Mouse (Mus musculus) embryonic facial prominence, embryonic 15.5 days (tissue): ENCODE measurements at regions not wholly inside any gene's neighbourhood (a gene's known extent, or its start where the extent isn't known, plus 50 kb on each side); places are given as distances from the start of the nearest gene placed in this dataset.
A peak's percentile ranks its signal among the peaks of the same experiment; 100 is the strongest.

ENCODE experiments used
- ATAC-seq: fragments of 200-750 bp; cut with Nextera tagmentation; 2 replicates; pipeline ENCODE4 v1.8.0; 2017; ENCODE audit warnings: low read depth, moderate TSS enrichment; ENCODE audit not compliant: insufficient number of reproducible peaks, low FRiP score, low TSS enrichment
- H3K27ac ChIP-seq: fragments of 300-500 bp; sonication (generic); replicated peaks from 2 replicates; pipeline ENCODE4 v1.5.1; 2015; ENCODE audit warnings: mild to moderate bottlenecking, inconsistent platforms
- H3K27me3 ChIP-seq: fragments of 300-500 bp; sonication (generic); 2 replicates; pipeline ENCODE4 v1.6.1; 2015; ENCODE audit warnings: inconsistent platforms
- H3K36me3 ChIP-seq: fragments of 300-500 bp; sonication (generic); 2 replicates; pipeline ENCODE4 v1.6.1; 2015; ENCODE audit warnings: mild to moderate bottlenecking, inconsistent platforms
- H3K4me1 ChIP-seq: fragments of 300-500 bp; sonication (generic); 2 replicates; pipeline ENCODE4 v1.6.1; 2015; ENCODE audit warnings: inconsistent platforms
- H3K4me2 ChIP-seq: fragments of 300-500 bp; sonication (generic); replicated peaks from 2 replicates; pipeline ENCODE4 v1.6.1; 2015; ENCODE audit warnings: mild to moderate bottlenecking, inconsistent platforms
- H3K4me3 ChIP-seq: fragments of 300-500 bp; sonication (generic); replicated peaks from 2 replicates; pipeline ENCODE4 v1.5.1; 2015; ENCODE audit warnings: mild to moderate bottlenecking, inconsistent platforms
- H3K9ac ChIP-seq: fragments of 300-500 bp; sonication (generic); 2 replicates; pipeline ENCODE4 v1.6.1; 2015; ENCODE audit warnings: inconsistent platforms
- H3K9me3 ChIP-seq: fragments of 300-500 bp; sonication (generic); replicated peaks from 2 replicates; pipeline ENCODE4 v1.6.1; 2016; ENCODE audit warnings: inconsistent platforms
- WGBS: fragments of 180-500 bp; shearing (Covaris S2); methylation state at CpG from one replicate; pipeline ENCODE4 v1.1.7; 2015; 5-methylcytosine and 5-hydroxymethylcytosine counted together

- no peaks in the 10 kb centered on the region for H3K4me1 ChIP-seq
- H3K9ac ChIP-seq, result no peak overlapping the region
- no peak for ATAC-seq
- H3K27me3 ChIP-seq, result no peaks in the 10 kb centered on the region
- no peak overlapping the region for H3K4me3 ChIP-seq
- no peak overlapping the region for H3K27ac ChIP-seq
- WGBS, result 56% methylated on average over 1 of the region's 1 CpGs
- H3K36me3 ChIP-seq, result no peaks in the 10 kb centered on the region
- H3K9me3 ChIP-seq, result no peaks in the 10 kb centered on the region
- no peak overlapping the region for H3K4me2 ChIP-seq
Measured at GRCm38 (mm10) chr17:84018817-84019216, 168.9 kb downstream of the Zfp36l2 start.

- no peak for ATAC-seq
- no peaks in the 10 kb centered on the region for H3K27me3 ChIP-seq
- no peaks in the 10 kb centered on the region for H3K36me3 ChIP-seq
- H3K27ac ChIP-seq, result no peak overlapping the region
- H3K9ac ChIP-seq, result no peak overlapping the region
- H3K4me2 ChIP-seq, result no peak overlapping the region
- no peak overlapping the region for H3K4me3 ChIP-seq
- no peaks in the 10 kb centered on the region for H3K9me3 ChIP-seq
- no peaks in the 10 kb centered on the region for H3K4me1 ChIP-seq
- WGBS, result 67% methylated on average over 4 of the region's 4 CpGs
Measured at GRCm38 (mm10) chr17:84017891-84018290, 169.9 kb downstream of the Zfp36l2 start.

- Histone ChIP-seq H3K4me1 (peaks cover 7% of the 10 kb centered on the region; the same call in 1 of the 2 replicates), H3K9me3 (no peaks in the 10 kb centered on the region), H3K4me2 (no peak overlapping the region), H3K4me3 (no peak overlapping the region), H3K36me3 (no peaks in the 10 kb centered on the region), H3K27me3 (no peaks in the 10 kb centered on the region), H3K9ac (no peak overlapping the region), H3K27ac (no peak overlapping the region)
- no peak for ATAC-seq
- 82% methylated on average over 12 of the region's 12 CpGs for WGBS
Measured at GRCm38 (mm10) chr17:84014287-84015039, 166.7 kb upstream of the Haao start.

DNA sequence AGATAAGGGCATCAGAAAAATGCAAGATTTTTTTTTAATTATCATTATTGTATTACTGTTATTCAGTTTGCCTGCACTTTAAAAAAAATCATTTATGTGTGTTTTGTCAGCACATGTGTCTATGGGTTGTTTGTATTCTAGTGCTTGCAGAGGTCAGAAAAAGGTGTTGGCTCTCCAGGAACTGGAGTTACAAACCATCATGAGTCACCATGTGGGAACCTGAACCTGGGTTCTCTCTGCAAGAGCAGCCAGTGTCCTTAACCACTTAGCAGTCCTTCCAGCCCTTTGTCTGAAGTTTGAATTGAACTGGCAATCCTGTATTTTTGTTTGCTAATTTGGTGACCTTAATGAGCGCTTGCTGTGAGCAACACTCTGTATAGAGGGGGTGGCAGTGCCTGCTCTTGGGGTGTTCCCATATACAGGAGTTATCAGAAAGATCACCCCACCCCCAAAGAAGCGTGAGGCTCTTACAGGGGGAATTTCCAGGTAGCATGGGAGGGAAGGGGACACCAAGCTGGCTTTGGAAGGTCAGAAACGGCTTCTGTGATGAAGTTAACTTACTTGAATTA is 162.8 kb upstream of the Haao start:
- no peak for ATAC-seq
- no peak overlapping the region for H3K27ac ChIP-seq
- no peak overlapping the region for H3K4me3 ChIP-seq
- H3K4me2 ChIP-seq, result no peak overlapping the region
- no peaks in the 10 kb centered on the region for H3K9me3 ChIP-seq
- 81% methylated on average over 3 of the region's 3 CpGs for WGBS
- H3K9ac ChIP-seq, result no peak overlapping the region
- H3K27me3 ChIP-seq, result no peaks in the 10 kb centered on the region
- peaks cover 15% of the 10 kb centered on the region; the same call in 1 of the 2 replicates for H3K4me1 ChIP-seq
- H3K36me3 ChIP-seq, result no peaks in the 10 kb centered on the region

GRCm38 (mm10) chr17:84009966-84010365 is 162.2 kb upstream of the Haao start:
- Histone ChIP-seq H3K27ac (no peak overlapping the region), H3K4me2 (no peak overlapping the region), H3K27me3 (no peaks in the 10 kb centered on the region), H3K36me3 (no peaks in the 10 kb centered on the region), H3K9ac (no peak overlapping the region), H3K4me3 (no peak overlapping the region), H3K4me1 (peaks cover 17% of the 10 kb centered on the region), H3K9me3 (no peaks in the 10 kb centered on the region)
- no peak for ATAC-seq
- WGBS, result 74% methylated on average over 7 of the region's 7 CpGs

- H3K4me1 ChIP-seq, result peaks cover 25% of the 10 kb centered on the region
- no peak overlapping the region for H3K4me3 ChIP-seq
- H3K27me3 ChIP-seq, result no peaks in the 10 kb centered on the region
- no peaks in the 10 kb centered on the region for H3K36me3 ChIP-seq
- H3K4me2 ChIP-seq, result no peak overlapping the region
- H3K9ac ChIP-seq, result no peak overlapping the region
- WGBS, result 54% methylated on average over 8 of the region's 8 CpGs
- no peaks in the 10 kb centered on the region for H3K9me3 ChIP-seq
- peak overlapping the region; percentile 58; the same call in 1 of the 2 replicates for H3K27ac ChIP-seq
- ATAC-seq, result 0 out of 2 replicates have a peak, but pooled peaks have one; percentile 32
Measured at GRCm38 (mm10) chr17:84009194-84009593, 161.4 kb upstream of the Haao start.

DNA sequence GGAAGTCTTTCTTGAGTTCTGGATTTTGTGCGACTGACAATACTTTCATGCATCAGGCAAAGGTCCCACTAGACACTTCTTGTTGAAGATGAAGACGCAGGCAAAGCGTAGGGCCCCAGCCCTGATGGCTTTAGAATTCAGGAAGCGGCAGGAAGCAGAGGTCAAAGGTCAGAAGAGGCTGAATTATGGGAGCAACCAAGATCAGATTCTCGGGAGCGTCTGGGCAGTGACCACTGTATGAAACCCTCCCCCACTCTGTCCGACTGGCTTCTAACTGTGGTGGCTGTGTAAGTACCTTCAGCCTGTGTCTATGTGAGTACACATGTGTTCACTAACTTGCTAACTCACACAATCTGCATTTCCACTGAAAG is 160.9 kb upstream of the Haao start:
- H3K27ac ChIP-seq, result peak overlapping the region; percentile 58; the same call in 1 of the 2 replicates
- H3K4me3 ChIP-seq, result no peak overlapping the region
- H3K27me3 ChIP-seq, result no peaks in the 10 kb centered on the region
- ATAC-seq, result no peak
- peaks cover 30% of the 10 kb centered on the region for H3K4me1 ChIP-seq
- H3K9ac ChIP-seq, result no peak overlapping the region
- WGBS, result 48% methylated on average over 7 of the region's 7 CpGs
- no peak overlapping the region for H3K4me2 ChIP-seq
- no peaks in the 10 kb centered on the region for H3K36me3 ChIP-seq
- H3K9me3 ChIP-seq, result no peaks in the 10 kb centered on the region

DNA sequence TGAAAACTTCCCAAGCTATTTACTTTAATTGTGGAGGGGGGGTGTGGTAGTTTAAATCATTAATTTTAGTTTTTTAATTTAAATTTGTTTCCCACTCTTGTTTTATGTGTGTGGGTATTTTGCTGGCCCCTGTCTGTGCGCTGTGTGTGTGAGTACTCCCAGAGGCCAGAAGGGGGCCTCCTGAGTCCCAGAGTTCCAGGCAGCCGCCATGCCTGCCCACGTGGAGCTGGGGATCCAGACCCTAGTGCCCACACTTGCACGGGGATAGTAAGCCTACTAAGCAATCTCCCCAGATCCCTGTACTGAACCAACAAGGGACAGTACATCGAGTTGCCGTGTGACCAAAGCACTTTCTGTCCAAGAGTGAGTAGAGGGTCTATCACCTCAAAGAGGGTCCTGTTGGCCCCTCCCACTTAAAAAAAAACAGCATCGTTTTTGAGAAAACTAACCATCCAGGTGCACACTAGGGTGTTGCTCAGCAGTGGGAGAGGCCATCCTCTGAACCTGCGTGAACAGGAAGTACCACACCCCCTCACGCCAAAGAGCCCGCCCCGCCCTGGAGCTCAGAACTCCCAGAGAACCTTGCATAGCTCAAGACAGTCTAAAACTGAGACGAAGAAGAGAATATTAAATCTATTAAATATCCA is 160.4 kb upstream of the Haao start:
- WGBS, result 73% methylated on average over 12 of the region's 12 CpGs
- no peak overlapping the region for H3K9ac ChIP-seq
- H3K9me3 ChIP-seq, result no peaks in the 10 kb centered on the region
- H3K4me3 ChIP-seq, result no peak overlapping the region
- H3K27ac ChIP-seq, result no peak overlapping the region
- H3K36me3 ChIP-seq, result no peaks in the 10 kb centered on the region
- H3K27me3 ChIP-seq, result no peaks in the 10 kb centered on the region
- H3K4me1 ChIP-seq, result peaks cover 34% of the 10 kb centered on the region
- no peak overlapping the region for H3K4me2 ChIP-seq
- ATAC-seq, result no peak

DNA sequence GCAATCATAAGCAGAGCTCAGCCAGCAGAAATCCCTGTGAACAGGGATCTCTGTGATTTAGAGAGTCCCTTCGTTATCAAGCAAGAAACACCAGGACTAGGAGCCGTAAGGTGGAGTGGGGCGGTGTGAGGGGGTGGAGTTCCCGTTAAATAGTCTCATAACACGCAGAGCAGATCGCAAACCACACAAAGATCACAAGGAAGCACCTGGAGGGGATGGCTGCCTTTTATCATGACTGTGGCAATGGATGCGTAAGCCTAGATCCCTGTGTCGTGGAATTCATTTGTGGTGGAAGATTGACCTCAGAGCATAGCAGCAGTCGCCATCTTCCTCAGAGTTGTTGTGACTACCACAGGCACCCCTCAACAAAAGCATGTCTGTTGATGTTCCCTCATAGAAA is 159.0 kb upstream of the Haao start:
- Histone ChIP-seq H3K36me3 (no peaks in the 10 kb centered on the region), H3K4me1 (peaks cover 42% of the 10 kb centered on the region), H3K27ac (no peak overlapping the region), H3K9ac (no peak overlapping the region; the same call in 1 of the 2 replicates), H3K27me3 (no peaks in the 10 kb centered on the region), H3K9me3 (no peaks in the 10 kb centered on the region), H3K4me3 (no peak overlapping the region), H3K4me2 (no peak overlapping the region)
- ATAC-seq, result no peak
- 74% methylated on average over 9 of the region's 9 CpGs for WGBS

GRCm38 (mm10) chr17:84004237-84004636 is 156.5 kb upstream of the Haao start:
- Histone ChIP-seq H3K9ac (no peak overlapping the region), H3K9me3 (no peaks in the 10 kb centered on the region), H3K4me1 (peaks cover 32% of the 10 kb centered on the region), H3K4me3 (no peak overlapping the region), H3K27me3 (no peaks in the 10 kb centered on the region), H3K36me3 (no peaks in the 10 kb centered on the region), H3K27ac (peak overlapping the region; percentile 86), H3K4me2 (no peak overlapping the region)
- peak; percentile 55; the same call in 1 of the 2 replicates for ATAC-seq
- WGBS, result 32% methylated on average over 6 of the region's 6 CpGs

- Histone ChIP-seq H3K9me3 (no peaks in the 10 kb centered on the region), H3K4me2 (no peak overlapping the region), H3K27me3 (no peaks in the 10 kb centered on the region), H3K4me3 (no peak overlapping the region), H3K36me3 (no peaks in the 10 kb centered on the region), H3K4me1 (peaks cover 29% of the 10 kb centered on the region), H3K27ac (peak overlapping the region; percentile 86), H3K9ac (no peak overlapping the region)
- peak; percentile 35; the same call in 1 of the 2 replicates for ATAC-seq
- WGBS, result 35% methylated on average over 9 of the region's 9 CpGs
Measured at GRCm38 (mm10) chr17:84003489-84004234, 155.9 kb upstream of the Haao start.
